Mouse (Mus musculus) embryonic facial prominence, embryonic 14.5 days (tissue): ENCODE data around the gene Srp9. TPM values are rescaled to one million over a fixed set of nuclear protein-coding genes. Genes with fewer than 3 reads are reported as not detected.

ENCODE experiments used
- ATAC-seq: fragments of 200-750 bp; cut with Nextera tagmentation; 2 replicates; pipeline ENCODE4 v1.8.0; 2017; ENCODE audit warnings: low read depth, moderate number of reproducible peaks, moderate TSS enrichment
- DNase-seq: peaks from one replicate; pipeline ENCODE4 v3.0.0-alpha.2; 2015; ENCODE audit warnings: low spot score
- H3K27ac ChIP-seq: fragments of 300-500 bp; sonication (generic); replicated peaks from 2 replicates; pipeline ENCODE4 v1.5.1; 2014; ENCODE audit warnings: low read depth, mild to moderate bottlenecking, low read length, moderate library complexity
- H3K27me3 ChIP-seq: fragments of 300-500 bp; sonication (generic); replicated peaks from 2 replicates; pipeline ENCODE4 v1.6.1; 2014; ENCODE audit warnings: low read length; ENCODE audit not compliant: control insufficient read depth, insufficient read depth
- H3K36me3 ChIP-seq: fragments of 300-500 bp; sonication (generic); 2 replicates; pipeline ENCODE4 v1.6.1; 2014; ENCODE audit warnings: low read length, mixed read lengths; ENCODE audit not compliant: control insufficient read depth, insufficient read depth
- H3K4me1 ChIP-seq: fragments of 300-500 bp; sonication (generic); 2 replicates; pipeline ENCODE4 v1.6.1; 2014; ENCODE audit warnings: antibody characterized with exemption, low read length; ENCODE audit not compliant: control insufficient read depth, insufficient read depth
- H3K4me2 ChIP-seq: fragments of 300-500 bp; sonication (generic); 2 replicates; pipeline ENCODE4 v1.6.1; 2014; ENCODE audit warnings: low read depth, mild to moderate bottlenecking, low read length, moderate library complexity, mixed read lengths
- H3K4me3 ChIP-seq: fragments of 300-500 bp; sonication (generic); 2 replicates; pipeline ENCODE4 v1.5.1; 2014; ENCODE audit warnings: low read depth, mild to moderate bottlenecking, low read length
- H3K9ac ChIP-seq: fragments of 300-500 bp; sonication (generic); 2 replicates; pipeline ENCODE4 v1.6.1; 2014; ENCODE audit warnings: low read depth, mild to moderate bottlenecking, low read length, moderate library complexity, mixed read lengths
- H3K9me3 ChIP-seq: fragments of 300-500 bp; sonication (generic); 2 replicates; pipeline ENCODE4 v1.6.1; 2016; ENCODE audit warnings: low read length; ENCODE audit not compliant: control insufficient read depth
- WGBS: fragments of 180-500 bp; shearing (Covaris S2); extraction: QIAGEN DNeasy Blood & Tissue Kit; methylation state at CpG from one replicate; pipeline ENCODE4 v1.1.7; 2014; 5-methylcytosine and 5-hydroxymethylcytosine counted together
- polyA plus RNA-seq: library from polyadenylated mRNA; unstranded; fragments of >200 nt; fragmentation: Nextera tagmentation; extraction: Ambion mirVana; gene quantifications from 2 replicates; pipeline ENCODE4 v1.2.1, GENCODE M21; 2014

The Srp9 gene
- 166 and 175 TPM in 2 replicates for polyA plus RNA-seq

DNA sequence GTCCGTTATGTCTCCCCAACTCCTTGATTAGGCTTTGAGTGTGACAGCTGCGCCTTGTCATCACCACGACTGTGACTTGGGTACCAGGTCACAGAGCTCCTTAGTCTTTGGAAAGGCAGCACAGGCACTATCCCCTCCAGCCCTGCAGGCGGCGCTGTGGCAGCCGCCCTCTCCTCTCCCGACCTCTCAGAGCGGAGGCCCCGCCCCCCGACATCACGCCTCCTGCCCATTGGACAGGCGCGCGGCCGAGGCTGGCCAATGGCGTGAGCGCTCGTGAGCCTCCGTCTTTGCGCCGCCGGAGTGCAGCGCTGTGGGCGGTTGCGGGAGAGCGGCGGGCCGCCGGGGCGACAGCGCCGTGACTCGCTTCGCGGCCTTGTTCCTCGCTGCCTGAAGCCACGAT is at the start of gene Srp9:
TSS of gene Srp9 (plus strand) at position 232 of the 400 bp plus-strand sequence.
- peak; percentile 99 for ATAC-seq

DNA sequence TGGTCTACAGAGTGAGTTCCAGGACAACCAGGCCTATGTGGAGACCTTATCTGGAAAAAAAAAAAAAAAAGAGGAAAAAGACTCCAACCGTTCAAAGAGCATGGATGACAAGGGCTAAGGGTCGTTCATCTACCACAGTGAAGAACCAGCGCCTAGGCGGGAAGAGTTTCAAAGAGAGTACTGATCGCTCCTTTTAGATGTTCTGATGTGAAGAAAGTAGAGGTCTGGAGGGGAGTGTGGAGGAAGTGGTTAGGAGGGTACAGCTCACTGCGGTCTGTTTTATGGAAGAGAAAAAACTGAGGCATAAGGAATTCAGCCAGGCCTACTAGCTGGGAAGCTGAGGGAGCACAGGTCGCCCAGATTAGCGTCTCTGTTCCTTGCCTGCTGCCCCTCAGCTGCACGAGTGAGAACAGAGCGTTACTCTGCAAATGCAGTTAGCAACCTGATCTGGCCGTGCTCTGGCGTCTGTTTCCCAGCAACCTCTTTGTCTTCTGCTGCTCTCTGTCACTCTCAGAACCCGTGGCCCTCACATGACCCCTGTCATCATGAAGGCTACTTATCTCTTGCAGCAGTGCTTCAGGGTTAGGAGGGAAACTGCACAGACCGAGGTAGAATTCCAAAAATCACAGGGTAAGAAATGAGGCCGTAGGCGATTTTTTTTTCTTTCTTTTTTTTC is 42.7 kb upstream of the Srp9 start:
- Histone ChIP-seq H3K27me3 (no peaks in the 10 kb centered on the region), H3K4me3 (no peak overlapping the region), H3K9me3 (0 out of 2 replicates have a peak, but pooled peaks cover 3% of the 10 kb centered on the region), H3K4me1 (peaks cover 10% of the 10 kb centered on the region; the same call in 1 of the 2 replicates), H3K36me3 (no peaks in the 10 kb centered on the region), H3K27ac (peak overlapping the region; percentile 61), H3K4me2 (peak overlapping the region; percentile 34), H3K9ac (peak overlapping the region; percentile 42)
- peak; percentile 92 for ATAC-seq
- DNase-seq = peak; percentile 89
- WGBS = 18% methylated on average over 16 of the region's 16 CpGs

More for the DNA sequence above, at the start of gene Srp9:
- WGBS = 1% methylated on average over 25 of the region's 37 CpGs
- Histone ChIP-seq H3K4me1 (peaks cover 4% of the 10 kb centered on the region; the same call in 1 of the 2 replicates), H3K36me3 (peaks cover 9% of the 10 kb centered on the region), H3K27me3 (no peaks in the 10 kb centered on the region), H3K4me3 (peak within 1 kb of the TSS; percentile 71), H3K4me2 (peak within 1 kb of the TSS; percentile 57), H3K27ac (peak within 1 kb of the TSS; percentile 79), H3K9me3 (no peaks in the 10 kb centered on the region), H3K9ac (peak within 1 kb of the TSS; percentile 75)
- peak; percentile 99 for DNase-seq

DNA sequence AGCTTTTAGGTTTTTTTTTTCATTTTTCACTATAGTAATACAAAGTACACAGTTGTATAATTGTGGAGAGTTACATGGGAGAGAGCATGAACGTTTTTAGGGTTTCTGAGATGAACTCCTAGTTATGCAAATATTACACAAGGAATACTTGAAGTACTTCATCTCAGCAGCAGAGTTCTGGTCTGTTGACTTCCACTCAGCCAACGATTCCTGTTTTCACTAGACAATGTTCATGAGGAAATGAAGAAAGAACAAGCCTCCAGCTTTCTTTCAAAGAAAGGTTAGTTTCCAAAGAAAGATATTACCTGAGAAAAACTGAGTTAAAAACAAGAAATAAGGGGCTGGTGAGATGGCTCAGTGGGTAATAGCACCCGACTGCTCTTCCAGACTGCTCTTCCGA is 41.1 kb upstream of the Srp9 start:
- WGBS = 81% methylated on average over 4 of the region's 4 CpGs

DNA sequence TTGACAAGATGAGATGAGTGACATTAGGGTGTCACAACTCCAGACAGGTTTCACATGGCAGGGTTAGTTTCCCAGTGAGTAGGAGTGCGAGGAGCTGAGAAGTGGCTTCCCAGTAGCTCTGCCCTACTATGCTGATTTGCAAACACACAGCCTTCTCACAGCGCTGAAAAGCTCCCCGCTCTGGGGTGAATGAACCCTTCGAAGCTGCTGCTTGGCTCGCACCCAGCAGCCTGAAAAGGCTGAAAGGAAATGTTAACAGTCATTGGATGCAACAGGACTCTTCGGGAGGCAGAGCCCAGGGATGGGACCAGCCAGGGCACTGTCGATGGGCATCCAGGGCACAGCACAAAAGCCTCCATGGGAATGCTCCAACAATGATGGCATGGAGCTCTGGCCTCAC is 37.8 kb upstream of the Srp9 start:
- Histone ChIP-seq H3K4me1 (peaks cover 40% of the 10 kb centered on the region), H3K27me3 (no peaks in the 10 kb centered on the region), H3K9ac (no peak overlapping the region), H3K9me3 (no peaks in the 10 kb centered on the region), H3K27ac (peak overlapping the region; percentile 13; the same call in 1 of the 2 replicates), H3K4me3 (no peak overlapping the region), H3K4me2 (no peak overlapping the region), H3K36me3 (no peaks in the 10 kb centered on the region)
- 29% methylated on average over 7 of the region's 7 CpGs for WGBS
- DNase-seq (peak; percentile 56), ATAC-seq (no peak)

More for the DNA sequence above, 41.1 kb upstream of the Srp9 start:
- no peak overlapping the region for H3K9ac ChIP-seq
- H3K27ac ChIP-seq = no peak overlapping the region
- H3K4me3 ChIP-seq = no peak overlapping the region
- no peaks in the 10 kb centered on the region for H3K36me3 ChIP-seq
- DNase-seq (no peak), ATAC-seq (no peak)
- peaks cover 17% of the 10 kb centered on the region for H3K4me1 ChIP-seq
- no peak overlapping the region for H3K4me2 ChIP-seq
- no peaks in the 10 kb centered on the region for H3K27me3 ChIP-seq
- no peaks in the 10 kb centered on the region for H3K9me3 ChIP-seq

DNA sequence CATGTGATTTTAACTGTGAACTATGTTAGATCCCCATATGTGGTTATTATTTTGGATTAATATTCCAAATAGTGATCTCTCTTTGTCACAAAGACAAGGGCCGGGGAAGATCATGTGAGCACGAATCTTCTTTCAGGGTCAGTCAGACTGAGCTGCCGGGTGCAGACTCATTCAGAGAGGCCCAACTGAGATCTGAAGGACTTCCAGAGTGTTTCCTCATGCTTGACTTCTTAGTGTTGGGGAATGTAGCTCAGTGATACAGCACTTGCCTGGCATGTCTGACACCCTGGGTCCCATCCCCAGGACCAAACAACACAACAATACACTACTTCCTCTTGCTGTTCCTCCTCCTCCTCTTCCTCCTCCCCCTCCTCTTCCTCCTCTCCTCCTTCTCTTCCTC is 37.2 kb upstream of the Srp9 start:
- H3K9me3 ChIP-seq = no peaks in the 10 kb centered on the region
- ATAC-seq = no peak
- no peak for DNase-seq
- H3K9ac ChIP-seq = no peak overlapping the region
- peaks cover 34% of the 10 kb centered on the region for H3K4me1 ChIP-seq
- H3K4me3 ChIP-seq = no peak overlapping the region
- no peak overlapping the region for H3K27ac ChIP-seq
- H3K27me3 ChIP-seq = no peaks in the 10 kb centered on the region
- H3K36me3 ChIP-seq = no peaks in the 10 kb centered on the region
- 90% methylated on average over 3 of the region's 3 CpGs for WGBS
- H3K4me2 ChIP-seq = no peak overlapping the region

DNA sequence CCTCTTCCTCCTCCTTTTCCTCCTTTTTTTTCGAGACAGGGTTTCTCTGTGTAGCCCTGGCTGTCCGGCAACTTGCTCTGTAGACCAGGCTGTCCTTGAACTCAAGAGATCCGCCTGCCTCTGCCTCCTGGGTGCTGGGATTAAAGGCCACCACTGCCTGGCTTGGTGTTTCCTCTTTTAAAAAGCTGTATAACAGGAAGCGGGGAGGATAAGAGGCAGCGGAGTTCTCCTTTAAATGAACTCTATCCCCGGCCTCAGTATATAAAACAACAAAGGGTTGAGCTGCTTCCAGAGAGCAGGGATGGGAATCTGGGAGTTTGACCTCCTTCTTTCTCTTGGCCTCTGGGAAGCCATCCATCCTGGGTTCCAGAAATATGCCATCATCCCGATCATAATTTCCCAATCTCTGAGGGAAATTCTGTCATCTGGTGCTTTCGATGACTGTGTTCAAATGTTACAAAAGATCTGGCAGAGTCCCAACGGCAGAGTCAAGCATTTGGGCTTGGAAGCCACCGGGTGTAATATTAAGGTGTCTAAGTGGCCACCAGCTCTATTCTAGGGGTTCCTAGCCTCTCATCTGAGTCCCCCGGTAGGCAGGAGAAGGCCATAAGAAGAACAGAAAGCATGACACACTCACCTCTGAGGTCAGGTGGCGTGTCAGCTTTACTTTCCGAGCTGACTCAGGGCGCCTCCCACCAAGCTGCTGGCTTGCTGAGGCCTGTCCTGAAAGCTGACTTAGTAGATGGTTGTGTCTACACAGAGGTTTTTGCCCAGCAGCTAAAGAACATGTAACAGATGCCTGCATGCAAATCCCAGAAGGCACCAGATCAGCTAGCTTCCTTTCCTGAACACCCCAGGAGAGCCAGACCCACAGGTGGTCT is 36.5 kb upstream of the Srp9 start:
- Histone ChIP-seq H3K4me3 (no peak overlapping the region), H3K9me3 (no peaks in the 10 kb centered on the region), H3K4me1 (peaks cover 33% of the 10 kb centered on the region), H3K36me3 (no peaks in the 10 kb centered on the region), H3K9ac (no peak overlapping the region; the same call in 1 of the 2 replicates), H3K27ac (no peak overlapping the region; the same call in 1 of the 2 replicates), H3K4me2 (no peak overlapping the region), H3K27me3 (no peaks in the 10 kb centered on the region)
- peak; percentile 73 for DNase-seq
- WGBS = 80% methylated on average over 14 of the region's 14 CpGs
- ATAC-seq = 0 out of 2 replicates have a peak, but pooled peaks have one; percentile 9

DNA sequence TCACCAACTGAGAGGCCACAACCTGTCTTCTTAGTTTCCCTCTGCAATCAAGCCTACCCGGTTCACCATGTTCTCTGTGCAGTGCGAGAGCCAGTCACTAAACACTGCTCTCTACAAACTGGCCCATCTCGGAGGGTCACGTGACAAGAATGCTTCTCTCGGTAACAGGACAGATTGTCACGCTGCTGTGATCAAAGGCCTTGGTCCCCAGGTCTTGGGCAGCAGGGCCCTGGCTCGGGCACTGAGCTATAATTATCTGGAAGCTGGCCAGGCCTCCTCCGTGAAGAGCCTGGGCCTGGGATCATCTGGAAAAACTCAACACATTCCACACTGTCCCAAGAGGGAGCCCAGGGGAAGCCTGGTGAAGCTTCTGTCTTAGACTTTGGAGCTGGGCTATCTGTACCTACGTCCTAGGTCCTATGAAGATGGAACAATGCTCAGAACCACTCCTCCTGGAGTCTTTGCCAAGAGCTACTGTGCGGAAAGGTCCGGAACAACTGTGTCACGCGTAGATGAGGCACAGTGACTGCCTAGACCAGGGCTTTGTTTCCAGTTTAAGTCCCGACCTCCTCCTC is 35.6 kb upstream of the Srp9 start:
- peak; percentile 63 for DNase-seq
- WGBS = 31% methylated on average over 14 of the region's 14 CpGs

DNA sequence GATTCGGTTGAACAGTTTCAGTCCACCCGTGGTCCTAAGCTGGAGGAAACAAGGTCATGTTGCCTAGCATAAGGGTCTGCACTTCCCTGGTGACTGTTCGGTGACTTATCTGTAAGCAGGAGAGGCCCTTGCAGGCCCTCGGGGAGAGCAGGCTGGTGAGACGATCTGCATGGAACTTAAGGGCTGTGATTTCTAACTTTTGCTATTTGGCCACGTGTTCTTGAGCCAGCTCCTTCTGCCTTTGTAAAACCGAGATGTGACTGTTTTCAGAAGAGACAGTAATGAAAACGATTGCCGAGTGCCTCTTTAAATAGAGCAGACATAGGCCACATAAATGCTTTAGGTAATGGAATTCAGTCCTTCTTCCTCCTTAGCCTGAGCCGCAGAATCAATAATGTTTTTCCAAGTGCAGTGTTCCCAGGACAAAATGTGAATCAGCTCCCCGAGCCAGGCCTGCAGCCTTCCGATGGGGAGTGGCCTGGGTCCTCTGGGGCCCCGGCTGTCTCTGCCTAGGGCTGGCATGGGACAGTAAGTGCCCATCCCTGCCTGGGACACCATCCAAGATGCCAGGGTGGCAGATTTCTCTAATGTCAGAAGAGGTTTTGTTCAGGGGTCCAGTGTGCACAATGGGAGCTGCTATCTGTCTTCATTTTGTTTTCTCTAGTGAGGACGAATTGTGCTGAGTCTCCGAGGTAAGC is 34.8 kb upstream of the Srp9 start:
- Histone ChIP-seq H3K9me3 (no peaks in the 10 kb centered on the region), H3K27ac (peak overlapping the region; percentile 83), H3K9ac (no peak overlapping the region), H3K4me2 (no peak overlapping the region), H3K27me3 (no peaks in the 10 kb centered on the region), H3K36me3 (no peaks in the 10 kb centered on the region), H3K4me3 (no peak overlapping the region), H3K4me1 (peaks cover 37% of the 10 kb centered on the region)
- ATAC-seq = no peak
- WGBS = 23% methylated on average over 15 of the region's 15 CpGs
- DNase-seq = no peak

More for the DNA sequence above, 35.6 kb upstream of the Srp9 start:
- H3K36me3 ChIP-seq = no peaks in the 10 kb centered on the region
- H3K4me1 ChIP-seq = peaks cover 33% of the 10 kb centered on the region
- no peaks in the 10 kb centered on the region for H3K27me3 ChIP-seq
- H3K9me3 ChIP-seq = no peaks in the 10 kb centered on the region
- H3K27ac ChIP-seq = peak overlapping the region; percentile 83
- no peak overlapping the region for H3K4me2 ChIP-seq
- H3K4me3 ChIP-seq = no peak overlapping the region
- H3K9ac ChIP-seq = no peak overlapping the region
- peak; percentile 26; the same call in 1 of the 2 replicates for ATAC-seq
